Mouse (Mus musculus): ENCODE measurements around the gene Trpv3.
"Not testable (repeated sequence)": the region's sequence is repeated elsewhere in the genome, so short reads cannot be mapped to it uniquely, and the experiment has no call there.

Gene Trpv3

GRCm38 (mm10) chr11:73284351-73284750 lies 17.2 kb downstream of the Trpv3 start:
- peak; percentile 86 for DNase-seq (ENCODE audit: low read depth, low spot score)

GRCm38 (mm10) chr11:73289621-73290020 lies 22.4 kb downstream of the Trpv3 start:
- DNase-seq (ENCODE audit: low read depth, low spot score): peak; percentile 65

GRCm38 (mm10) chr11:73303123-73303522 lies 35.9 kb downstream of the Trpv3 start:
- DNase-seq (ENCODE audit: low read depth, low spot score): peak; percentile 67

GRCm38 (mm10) chr11:73315961-73316360 lies 48.8 kb downstream of the Trpv3 start:
- DNase-seq (ENCODE audit: low read depth, low spot score): no peak

- DNase-seq (ENCODE audit: low read depth, low spot score): not testable (repeated sequence)
Observed at GRCm38 (mm10) chr11:73318581-73318980, 51.4 kb downstream of the Trpv3 start.

GRCm38 (mm10) chr11:73321064-73321463 lies 53.9 kb downstream of the Trpv3 start:
- not testable (repeated sequence) for DNase-seq (ENCODE audit: low read depth, low spot score)

GRCm38 (mm10) chr11:73323906-73324830 lies 57.0 kb downstream of the Trpv3 start:
- peak; percentile 52 for DNase-seq (ENCODE audit: low read depth, low spot score)

GRCm38 (mm10) chr11:73326485-73326886 lies 59.3 kb downstream of the Trpv3 start:
- no peak for DNase-seq (ENCODE audit: low read depth, low spot score)

GRCm38 (mm10) chr11:73327361-73327760 lies 60.2 kb downstream of the Trpv3 start:
- peak; percentile 37 for DNase-seq (ENCODE audit: low read depth, low spot score)

GRCm38 (mm10) chr11:73329442-73329841 lies 62.3 kb downstream of the Trpv3 start, which contains the start of the genes Aspa, Gm49340 and Spata22:
Gene Aspa, minus strand, starts transcription at chr11:73329596.
Gene Gm49340, plus strand, starts transcription at chr11:73329741.
Gene Spata22, plus strand, starts transcription at chr11:73329741.
- DNase-seq (ENCODE audit: low read depth, low spot score): no peak

GRCm38 (mm10) chr11:73333357-73333756 lies 66.2 kb downstream of the Trpv3 start:
- DNase-seq (ENCODE audit: low read depth, low spot score): no peak

- DNase-seq (ENCODE audit: low read depth, low spot score): no peak
Observed at GRCm38 (mm10) chr11:73336919-73337318, 69.7 kb downstream of the Trpv3 start.
